Mouse (Mus musculus): ENCODE measurements around the gene Lrrc32.

Gene Lrrc32

DNA sequence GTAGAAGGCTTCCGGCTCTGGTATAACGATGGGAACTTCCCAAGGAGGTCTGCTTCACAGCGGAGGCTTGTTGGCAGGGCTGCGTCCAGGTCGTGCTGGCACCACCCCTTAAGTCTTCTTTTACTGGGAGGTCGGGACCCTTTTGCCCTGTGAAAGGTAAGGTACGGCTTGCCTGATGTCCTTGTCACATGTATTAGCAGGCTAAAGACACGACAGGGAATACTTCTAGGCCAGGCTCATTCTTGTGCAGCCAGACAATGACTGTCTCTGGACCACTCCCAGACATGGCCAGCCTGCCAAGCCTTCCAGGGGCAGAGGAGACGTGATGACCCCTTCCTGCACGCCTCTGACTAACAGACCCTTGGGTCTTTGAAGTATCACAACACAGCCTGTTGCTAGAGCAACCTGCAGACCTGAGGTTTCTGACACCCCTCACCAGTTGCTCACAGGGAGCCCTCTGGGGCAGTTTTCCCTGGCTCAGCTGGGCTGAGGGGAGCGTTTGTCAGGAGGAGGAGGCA lies 54.8 kb downstream of the Lrrc32 start:
- intact Hi-C loops (cut with DNase I) = no loop called here

DNA sequence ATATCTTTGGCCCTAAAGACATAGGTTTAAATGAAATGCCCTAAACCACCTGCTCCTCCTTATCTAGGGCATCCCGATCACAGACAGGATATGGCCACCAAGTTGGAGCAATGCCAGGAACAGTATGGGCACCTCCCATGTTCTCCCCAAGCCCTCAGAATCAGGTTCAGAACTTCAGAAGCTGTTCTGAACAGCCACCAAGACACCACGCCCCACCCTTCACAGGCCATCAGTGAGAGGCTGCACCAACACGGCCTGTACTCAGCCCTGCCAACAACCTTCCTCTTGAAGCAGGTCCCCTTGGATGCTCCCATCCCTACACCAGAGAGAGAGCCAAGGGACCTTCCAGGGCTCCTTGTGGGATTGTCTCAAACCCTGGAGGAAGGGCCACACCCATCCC lies 55.5 kb downstream of the Lrrc32 start:
- intact Hi-C loops (cut with DNase I) = no loop called here

DNA sequence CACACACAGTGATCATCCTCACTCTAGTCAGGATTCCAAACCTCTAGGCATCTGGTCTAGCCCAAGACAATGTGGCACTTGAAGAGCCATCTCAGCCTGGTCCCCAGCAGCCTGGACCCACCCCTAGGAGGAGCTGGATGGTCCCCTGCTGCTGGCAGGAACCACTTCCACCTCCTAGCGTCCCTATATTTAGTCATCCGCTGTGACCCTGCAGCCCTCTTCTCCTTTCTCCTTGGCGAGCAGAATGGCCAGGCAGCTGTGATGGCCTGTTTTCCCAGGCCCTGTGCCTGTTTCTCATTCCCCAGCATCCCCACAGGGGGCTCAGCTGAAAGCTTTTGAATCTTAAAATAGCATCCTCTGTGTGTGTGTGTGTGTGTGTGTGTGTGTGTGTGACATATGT lies 59.8 kb downstream of the Lrrc32 start:
- intact Hi-C loops (cut with DNase I) = no loop called here

DNA sequence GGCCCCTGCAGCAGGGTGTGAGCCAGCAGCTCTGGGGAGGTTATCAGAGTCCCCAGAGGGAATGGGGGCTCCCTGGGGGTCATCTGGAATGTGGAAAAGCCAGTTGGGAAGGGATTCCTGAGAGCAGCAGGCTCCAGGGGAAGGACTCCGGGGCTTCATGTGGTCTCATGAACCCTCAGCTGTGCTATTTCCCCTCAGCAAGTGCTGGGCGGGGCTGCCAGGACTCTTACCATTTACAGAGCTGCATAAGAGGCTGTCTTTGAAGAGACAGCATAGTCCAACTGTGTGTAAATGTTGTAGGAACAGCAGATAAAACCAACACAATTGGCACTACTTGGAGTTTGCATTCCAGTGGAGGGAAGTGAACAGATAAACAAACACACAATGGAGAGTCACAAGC lies 61.5 kb downstream of the Lrrc32 start:
- intact Hi-C loops (cut with DNase I) = no loop called here

DNA sequence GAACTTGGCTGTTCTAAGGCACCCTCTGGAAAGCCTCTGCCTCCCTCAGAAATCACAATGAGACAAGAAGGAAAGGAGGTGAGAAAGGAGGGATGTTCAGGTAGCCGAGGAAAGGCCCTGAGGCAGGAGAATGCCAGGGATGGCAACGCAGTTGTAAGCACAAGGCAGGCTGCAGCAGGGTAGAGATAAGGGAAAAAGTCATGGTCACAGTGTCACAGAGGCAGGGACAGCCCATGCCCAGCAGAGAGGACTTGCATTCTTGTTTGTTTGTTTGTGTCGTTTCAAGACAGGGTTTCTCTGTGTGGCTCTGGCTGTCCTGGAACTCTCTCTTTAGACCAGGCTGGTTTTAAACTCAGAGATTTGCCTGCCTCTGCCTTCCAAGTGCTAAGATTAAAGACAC lies 62.0 kb downstream of the Lrrc32 start:
- intact Hi-C loops (cut with DNase I) = no loop called here

Data from adrenal gland (tissue).